Mouse (Mus musculus): Measurements from ENCODE around the gene Olr1. TPM values are rescaled to one million over a fixed set of nuclear protein-coding genes. Genes with fewer than 3 reads are reported as not detected.
A peak's percentile ranks its signal among the peaks of the same experiment; 100 is the strongest.

Olr1 gene
- polyA plus RNA-seq, 1 experiment from 2014 or later = 0.13 TPM

DNA sequence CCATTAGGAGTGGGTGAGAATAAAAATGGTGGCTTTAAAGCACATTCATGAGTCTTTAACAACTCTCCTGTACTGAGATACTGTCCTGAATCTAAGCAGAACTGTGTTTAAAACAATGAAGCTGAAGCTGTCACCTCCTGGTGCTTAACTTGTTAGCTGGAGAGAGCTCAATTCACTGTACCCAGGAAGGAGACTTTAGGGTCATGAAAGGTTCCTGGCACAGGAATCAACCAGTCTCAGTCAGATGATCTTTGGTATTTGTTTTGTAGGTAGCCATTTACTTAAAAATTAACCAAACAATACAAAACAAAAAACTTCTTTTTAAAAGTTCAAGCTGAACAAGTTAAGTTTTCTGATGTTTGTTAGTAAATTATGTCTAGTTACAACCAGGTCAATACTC is 23.3 kb upstream of the Olr1 start:
- Histone ChIP-seq H3K9me3 (ENCODE audit: control insufficient read depth) (no peaks in the 10 kb centered on the region), H3K27ac (ENCODE audit: low read depth, low read length) (no peak overlapping the region), H3K4me1 (replicated peaks; ENCODE audit: control insufficient read depth, insufficient read depth, low read length) (no peaks in the 10 kb centered on the region), H3K4me2 (replicated peaks; ENCODE audit: low read depth) (no peak overlapping the region), H3K9ac (ENCODE audit: low read depth, low read length) (no peak overlapping the region), H3K36me3 (ENCODE audit: control insufficient read depth, insufficient read depth) (no peaks in the 10 kb centered on the region), H3K27me3 (replicated peaks; ENCODE audit: control insufficient read depth, insufficient read depth, low read length) (no peaks in the 10 kb centered on the region), H3K4me3 (ENCODE audit: low read depth, low read length) (no peak overlapping the region)
- ATAC-seq = no peak
- no peak for TF ChIP-seq CTCF (IDR thresholded peaks at IDR 0.05; ENCODE audit: low read depth)

- Histone ChIP-seq H3K27me3 (replicated peaks; ENCODE audit: control insufficient read depth, insufficient read depth, low read length) (no peaks in the 10 kb centered on the region), H3K9me3 (ENCODE audit: control insufficient read depth) (no peaks in the 10 kb centered on the region), H3K36me3 (ENCODE audit: control insufficient read depth, insufficient read depth) (no peaks in the 10 kb centered on the region), H3K27ac (ENCODE audit: low read depth, low read length) (no peak overlapping the region), H3K4me1 (replicated peaks; ENCODE audit: control insufficient read depth, insufficient read depth, low read length) (no peaks in the 10 kb centered on the region), H3K9ac (ENCODE audit: low read depth, low read length) (no peak overlapping the region), H3K4me2 (replicated peaks; ENCODE audit: low read depth) (no peak overlapping the region), H3K4me3 (ENCODE audit: low read depth, low read length) (no peak overlapping the region)
- WGBS = 44% methylated on average over 1 of the region's 1 CpGs
- no peak for TF ChIP-seq CTCF (IDR thresholded peaks at IDR 0.05; ENCODE audit: low read depth)
- ATAC-seq = no peak
Observed at GRCm38 (mm10) chr6:129529605-129530004, 22.6 kb upstream of the Olr1 start.

DNA sequence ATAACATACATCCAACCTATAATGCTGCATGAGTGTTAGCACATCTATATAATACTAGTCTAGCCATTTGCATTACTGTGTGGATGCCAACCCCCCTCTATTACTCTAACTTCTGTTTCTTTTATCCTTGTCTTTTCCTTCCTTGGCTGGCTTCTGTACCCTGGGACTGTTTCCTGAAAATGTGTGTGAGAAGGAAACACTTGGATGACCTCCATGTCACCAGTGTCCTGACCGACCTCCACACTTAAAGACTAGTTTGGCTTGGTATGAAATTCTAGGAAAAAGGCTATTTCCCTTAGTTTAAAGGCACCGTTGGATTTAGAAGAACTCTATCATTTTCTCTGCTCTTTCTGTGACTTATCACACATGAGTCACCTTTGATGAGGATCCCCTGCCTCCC is 20.5 kb upstream of the Olr1 start:
- Histone ChIP-seq H3K9me3 (ENCODE audit: control insufficient read depth) (no peaks in the 10 kb centered on the region), H3K4me3 (ENCODE audit: low read depth, low read length) (no peak overlapping the region), H3K4me2 (replicated peaks; ENCODE audit: low read depth) (no peak overlapping the region), H3K9ac (ENCODE audit: low read depth, low read length) (no peak overlapping the region), H3K36me3 (ENCODE audit: control insufficient read depth, insufficient read depth) (no peaks in the 10 kb centered on the region), H3K4me1 (replicated peaks; ENCODE audit: control insufficient read depth, insufficient read depth, low read length) (no peaks in the 10 kb centered on the region), H3K27ac (ENCODE audit: low read depth, low read length) (no peak overlapping the region), H3K27me3 (replicated peaks; ENCODE audit: control insufficient read depth, insufficient read depth, low read length) (no peaks in the 10 kb centered on the region)
- ATAC-seq = no peak
- no peak for TF ChIP-seq CTCF (IDR thresholded peaks at IDR 0.05; ENCODE audit: low read depth)
- 76% methylated on average over 2 of the region's 2 CpGs for WGBS

DNA sequence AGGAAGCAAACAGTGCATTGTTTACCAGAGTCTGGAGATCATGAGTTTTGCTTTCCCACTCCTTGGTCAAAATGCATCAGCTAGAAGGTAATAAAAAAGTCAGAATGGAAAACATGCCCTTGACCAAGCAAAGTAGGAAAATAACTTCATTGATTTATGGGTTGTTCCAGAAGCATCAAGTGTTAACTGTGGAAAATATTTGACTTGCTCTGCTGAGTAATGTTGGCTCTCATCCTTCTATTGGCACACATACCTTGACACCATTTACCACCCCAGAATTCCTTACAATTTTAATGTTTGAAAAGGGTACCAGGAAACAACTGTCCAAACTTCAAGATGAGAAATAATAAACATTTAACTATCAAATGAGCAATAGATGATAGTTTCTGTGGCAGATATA is 19.1 kb upstream of the Olr1 start:
- no peaks in the 10 kb centered on the region for H3K4me1 ChIP-seq (replicated peaks; ENCODE audit: control insufficient read depth, insufficient read depth, low read length)
- no peak overlapping the region for H3K27ac ChIP-seq (ENCODE audit: low read depth, low read length)
- H3K4me3 ChIP-seq (ENCODE audit: low read depth, low read length) = no peak overlapping the region
- no peak overlapping the region for H3K9ac ChIP-seq (ENCODE audit: low read depth, low read length)
- no peak overlapping the region for H3K4me2 ChIP-seq (replicated peaks; ENCODE audit: low read depth)
- no peak for TF ChIP-seq CTCF (IDR thresholded peaks at IDR 0.05; ENCODE audit: low read depth)
- no peak for ATAC-seq
- no peaks in the 10 kb centered on the region for H3K36me3 ChIP-seq (ENCODE audit: control insufficient read depth, insufficient read depth)
- H3K9me3 ChIP-seq (ENCODE audit: control insufficient read depth) = no peaks in the 10 kb centered on the region
- H3K27me3 ChIP-seq (replicated peaks; ENCODE audit: control insufficient read depth, insufficient read depth, low read length) = no peaks in the 10 kb centered on the region

- no peak overlapping the region for H3K9ac ChIP-seq (ENCODE audit: low read depth, low read length)
- peaks cover 7% of the 10 kb centered on the region; the same call in 1 of the 2 replicates for H3K4me1 ChIP-seq (replicated peaks; ENCODE audit: control insufficient read depth, insufficient read depth, low read length)
- H3K36me3 ChIP-seq (ENCODE audit: control insufficient read depth, insufficient read depth) = no peaks in the 10 kb centered on the region
- ATAC-seq = peak; percentile 69; the same call in 1 of the 2 replicates
- no peaks in the 10 kb centered on the region for H3K9me3 ChIP-seq (ENCODE audit: control insufficient read depth)
- no peak overlapping the region for H3K4me3 ChIP-seq (ENCODE audit: low read depth, low read length)
- no peak overlapping the region for H3K27ac ChIP-seq (ENCODE audit: low read depth, low read length)
- 51% methylated on average over 2 of the region's 2 CpGs for WGBS
- no peaks in the 10 kb centered on the region for H3K27me3 ChIP-seq (replicated peaks; ENCODE audit: control insufficient read depth, insufficient read depth, low read length)
- H3K4me2 ChIP-seq (replicated peaks; ENCODE audit: low read depth) = no peak overlapping the region
- peak; percentile 88 for TF ChIP-seq CTCF (IDR thresholded peaks at IDR 0.05; ENCODE audit: low read depth)
Observed at GRCm38 (mm10) chr6:129517752-129518408, 10.9 kb upstream of the Olr1 start.

GRCm38 (mm10) chr6:129516388-129516787 is 9.4 kb upstream of the Olr1 start:
- Histone ChIP-seq H3K4me1 (replicated peaks; ENCODE audit: control insufficient read depth, insufficient read depth, low read length) (peaks cover 7% of the 10 kb centered on the region; the same call in 1 of the 2 replicates), H3K9ac (ENCODE audit: low read depth, low read length) (no peak overlapping the region), H3K9me3 (ENCODE audit: control insufficient read depth) (no peaks in the 10 kb centered on the region), H3K36me3 (ENCODE audit: control insufficient read depth, insufficient read depth) (no peaks in the 10 kb centered on the region), H3K4me3 (ENCODE audit: low read depth, low read length) (no peak overlapping the region), H3K27me3 (replicated peaks; ENCODE audit: control insufficient read depth, insufficient read depth, low read length) (no peaks in the 10 kb centered on the region), H3K27ac (ENCODE audit: low read depth, low read length) (no peak overlapping the region), H3K4me2 (replicated peaks; ENCODE audit: low read depth) (no peak overlapping the region)
- no peak for TF ChIP-seq CTCF (IDR thresholded peaks at IDR 0.05; ENCODE audit: low read depth)
- no peak for ATAC-seq
- WGBS = 84% methylated on average over 10 of the region's 10 CpGs

DNA sequence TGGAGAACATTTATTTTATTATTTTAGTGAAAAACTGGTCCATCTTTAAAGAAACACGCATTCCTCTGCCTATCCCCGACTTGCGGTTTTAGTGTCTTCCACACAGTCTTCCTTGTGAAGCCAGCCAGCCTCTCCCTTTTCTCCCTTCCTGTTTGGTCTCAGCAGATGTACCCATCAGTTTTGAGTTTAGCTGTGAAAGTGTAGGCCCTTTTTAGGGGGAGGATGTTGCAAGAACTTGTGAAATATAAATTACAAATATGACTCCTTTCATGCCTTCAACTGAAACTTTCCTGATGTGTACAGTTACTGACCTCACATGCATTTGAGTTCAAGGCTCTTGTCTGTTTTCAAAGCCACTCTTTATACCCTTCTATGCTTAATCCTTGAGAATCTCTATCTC is 8.1 kb upstream of the Olr1 start:
- no peak overlapping the region for H3K9ac ChIP-seq (ENCODE audit: low read depth, low read length)
- no peak overlapping the region for H3K27ac ChIP-seq (ENCODE audit: low read depth, low read length)
- H3K9me3 ChIP-seq (ENCODE audit: control insufficient read depth) = no peaks in the 10 kb centered on the region
- H3K4me1 ChIP-seq (replicated peaks; ENCODE audit: control insufficient read depth, insufficient read depth, low read length) = peaks cover 7% of the 10 kb centered on the region; the same call in 1 of the 2 replicates
- TF ChIP-seq CTCF (IDR thresholded peaks at IDR 0.05; ENCODE audit: low read depth) = no peak
- no peaks in the 10 kb centered on the region for H3K36me3 ChIP-seq (ENCODE audit: control insufficient read depth, insufficient read depth)
- H3K27me3 ChIP-seq (replicated peaks; ENCODE audit: control insufficient read depth, insufficient read depth, low read length) = no peaks in the 10 kb centered on the region
- WGBS = 75% methylated on average over 3 of the region's 3 CpGs
- no peak overlapping the region for H3K4me2 ChIP-seq (replicated peaks; ENCODE audit: low read depth)
- ATAC-seq = no peak
- no peak overlapping the region for H3K4me3 ChIP-seq (ENCODE audit: low read depth, low read length)
